Mouse (Mus musculus): Measurements from ENCODE around the gene Cyfip2.

Gene Cyfip2

DNA sequence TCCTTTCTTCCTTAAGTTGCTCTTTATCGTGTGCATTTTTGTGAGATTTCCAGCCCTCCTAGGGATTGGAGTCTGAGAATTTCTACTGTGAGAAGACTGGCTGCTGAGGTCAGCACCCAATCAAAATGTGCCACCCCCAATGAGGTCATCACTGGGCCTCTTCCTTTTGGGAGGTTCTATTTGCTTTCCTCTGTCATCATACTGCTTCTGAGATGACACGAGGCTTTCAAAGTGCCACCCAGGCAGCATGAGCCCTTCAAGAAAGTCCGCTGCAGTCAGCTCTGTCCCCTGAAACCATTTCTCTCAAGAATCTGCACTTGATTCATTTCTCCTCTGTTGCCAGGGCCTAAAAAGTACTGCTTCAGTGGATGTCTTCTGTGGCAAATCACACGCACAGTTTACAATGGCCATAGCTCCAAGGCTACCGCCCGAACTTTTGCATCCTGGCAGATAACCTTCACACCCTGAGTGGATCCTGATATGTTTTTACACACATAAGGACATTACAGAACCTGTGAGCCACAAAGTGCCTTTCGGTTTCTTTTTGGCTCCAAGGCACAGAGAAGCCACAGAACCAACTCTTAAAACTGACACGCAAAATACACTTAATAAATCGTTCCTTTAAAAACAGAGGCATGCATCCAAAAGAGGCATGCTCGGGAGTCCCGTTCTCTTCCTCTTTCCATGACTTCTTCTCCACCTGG lies 4.2 kb downstream of the Cyfip2 start:
- peak; percentile 90 for DNase-seq (ENCODE audit: low read depth, low spot score)

- DNase-seq (ENCODE audit: low read depth, low spot score): peak; percentile 84
These were observed 4.9 kb downstream of the Cyfip2 start for GRCm38 (mm10) chr11:46307768-46308167.

DNA sequence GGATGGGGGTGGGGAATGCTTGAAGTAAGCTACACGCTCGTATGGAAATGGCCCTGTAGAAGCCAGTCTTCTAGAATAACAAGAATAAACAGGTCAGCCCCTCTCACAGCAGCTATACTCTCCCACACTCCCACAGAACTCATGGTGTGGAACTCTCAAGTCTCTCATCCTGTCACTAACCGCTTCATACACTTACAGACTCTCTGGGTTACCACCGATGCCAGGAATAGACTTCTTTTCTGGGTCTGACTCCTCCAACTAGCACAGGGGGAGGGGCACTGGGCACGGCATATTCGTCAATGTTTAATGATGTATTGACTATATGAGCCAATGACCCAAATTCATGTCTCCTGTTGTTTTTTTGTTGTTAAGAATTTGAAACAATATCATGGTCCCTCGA lies 5.9 kb downstream of the Cyfip2 start:
- peak; percentile 62 for DNase-seq (ENCODE audit: low read depth, low spot score)

DNA sequence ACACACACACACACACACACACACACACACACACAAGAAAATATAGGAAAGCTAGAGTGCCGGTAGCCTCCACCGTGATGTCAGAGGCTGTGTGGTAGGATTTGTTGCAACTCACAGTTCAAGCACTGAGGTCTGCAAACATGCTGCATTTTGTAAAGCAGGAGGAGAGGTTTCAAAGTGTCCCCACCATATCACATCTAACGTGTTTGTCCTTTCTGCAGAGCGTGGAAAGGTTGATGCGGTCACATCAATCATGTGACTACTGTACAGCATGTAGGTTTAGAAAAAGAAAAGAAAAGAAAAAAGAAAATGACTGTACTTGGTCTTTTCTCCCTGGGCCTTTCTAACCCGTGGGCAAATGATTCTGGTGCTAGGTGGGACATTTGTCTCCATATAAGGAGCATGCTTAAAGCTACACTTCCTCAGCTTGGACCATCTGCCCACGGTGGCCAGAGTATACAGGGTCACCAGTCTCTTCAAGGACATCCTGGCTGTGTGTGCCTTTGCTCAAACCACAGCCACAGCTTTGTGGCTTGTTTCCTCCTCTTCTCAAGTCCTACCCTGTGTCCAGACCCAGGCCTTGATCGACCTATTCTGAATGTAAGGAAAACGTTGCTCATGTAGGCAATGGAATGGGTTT lies 6.7 kb downstream of the Cyfip2 start:
- peak; percentile 63 for DNase-seq (ENCODE audit: low read depth, low spot score)

- DNase-seq (ENCODE audit: low read depth, low spot score): peak; percentile 74
These were observed 7.6 kb downstream of the Cyfip2 start for GRCm38 (mm10) chr11:46304864-46305710.

GRCm38 (mm10) chr11:46304093-46304492 lies 8.6 kb downstream of the Cyfip2 start:
- DNase-seq (ENCODE audit: low read depth, low spot score): peak; percentile 56

GRCm38 (mm10) chr11:46302471-46302870 lies 10.2 kb downstream of the Cyfip2 start:
- no peak for DNase-seq (ENCODE audit: low read depth, low spot score)

DNA sequence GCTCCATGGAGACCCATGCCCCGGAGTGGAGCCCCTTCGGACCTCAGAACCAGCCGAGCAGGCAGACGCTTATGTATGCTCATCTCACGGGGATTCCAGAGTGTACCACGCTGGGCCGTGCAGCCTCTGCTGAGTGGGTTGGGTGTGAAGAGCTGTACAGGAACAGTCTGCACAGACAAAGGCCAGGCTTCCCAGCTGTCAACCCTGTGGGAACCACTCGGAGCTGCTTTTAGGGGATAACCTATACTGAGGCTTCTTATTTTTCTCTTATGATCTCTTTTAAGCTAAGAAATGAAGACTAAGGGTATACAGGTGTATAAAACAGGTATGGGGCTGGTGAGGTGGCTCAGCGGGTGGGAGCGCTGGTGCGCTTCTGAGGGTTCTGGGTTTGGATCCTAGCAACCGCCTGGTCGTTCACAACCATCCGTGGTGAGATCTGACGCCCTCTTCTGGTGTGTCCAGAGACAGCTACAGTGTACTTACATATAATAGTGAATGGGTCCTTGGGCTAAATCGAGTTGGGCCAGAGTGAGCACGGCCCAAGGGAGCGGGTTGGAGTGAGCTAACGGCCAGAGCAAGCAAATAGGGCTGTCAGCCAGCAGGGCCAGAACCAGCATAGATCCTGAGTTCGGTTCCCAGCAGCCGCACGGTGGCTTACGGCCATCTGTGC lies 10.9 kb downstream of the Cyfip2 start:
- no peak for DNase-seq (ENCODE audit: low read depth, low spot score)

- no peak for DNase-seq (ENCODE audit: low read depth, low spot score)
These were observed 12.8 kb downstream of the Cyfip2 start for GRCm38 (mm10) chr11:46299901-46300300.

DNA sequence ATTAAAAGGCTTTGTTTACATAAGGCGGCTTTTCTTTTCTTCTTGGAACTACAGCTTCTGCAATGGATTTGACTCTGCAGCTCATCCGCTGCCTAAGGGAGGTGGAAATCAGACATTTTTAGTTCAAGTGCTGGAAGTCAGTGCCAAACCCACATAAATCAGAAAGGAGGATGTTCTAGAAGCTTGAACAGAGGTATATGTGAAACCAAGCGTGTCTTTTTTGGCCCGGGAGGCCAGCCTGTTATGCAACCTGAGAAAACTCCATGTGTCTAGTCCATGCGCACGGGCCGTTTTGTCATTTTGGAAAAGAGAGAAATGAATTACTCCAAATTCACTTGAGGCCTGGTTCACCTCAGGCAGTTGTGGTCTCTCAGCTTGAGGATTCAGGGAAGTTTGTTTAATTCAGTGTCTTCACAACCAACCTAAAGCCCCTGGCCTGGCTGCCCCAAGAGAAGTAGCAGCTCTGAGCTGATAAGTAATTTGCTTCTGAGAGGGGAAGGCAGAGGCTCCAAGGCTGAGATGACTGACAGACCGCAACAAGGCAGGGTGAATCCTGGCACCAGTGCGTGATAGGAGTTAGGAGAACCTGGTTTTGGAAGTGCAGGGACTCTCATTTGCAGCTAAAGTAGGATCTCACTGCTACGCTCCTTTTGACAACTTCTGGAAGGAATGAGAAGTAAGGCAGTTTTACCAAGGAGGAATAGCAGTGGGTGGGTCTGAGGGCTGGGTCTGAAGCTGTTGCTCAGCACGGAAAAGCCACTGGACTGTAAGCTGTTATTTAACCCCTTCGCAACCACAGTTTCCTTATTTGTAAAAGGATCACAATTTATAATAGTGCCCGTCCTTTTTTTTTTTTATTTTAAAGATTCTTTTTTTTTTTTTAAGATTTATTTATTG lies 13.5 kb downstream of the Cyfip2 start:
- DNase-seq (ENCODE audit: low read depth, low spot score): peak; percentile 58

DNA sequence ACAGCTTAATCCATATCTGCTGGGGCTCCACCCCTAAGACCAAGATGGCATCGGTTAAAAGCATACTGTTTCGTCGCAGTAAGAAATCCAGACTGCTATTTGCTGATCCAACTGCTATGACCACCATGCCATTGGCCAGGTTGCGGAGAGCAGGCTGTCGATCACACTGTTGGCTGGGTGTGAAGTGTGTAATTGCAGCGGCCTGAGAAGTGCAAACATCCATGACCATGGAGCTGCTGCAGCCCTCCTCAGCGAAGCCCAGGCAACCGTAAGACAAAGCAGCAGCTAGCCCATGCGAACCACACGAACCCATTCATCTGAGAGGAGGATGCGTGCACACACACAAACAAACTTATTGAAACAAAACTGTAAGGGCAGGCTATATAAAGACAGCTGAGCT lies 18.3 kb downstream of the Cyfip2 start:
- DNase-seq (ENCODE audit: low read depth, low spot score): no peak

DNA sequence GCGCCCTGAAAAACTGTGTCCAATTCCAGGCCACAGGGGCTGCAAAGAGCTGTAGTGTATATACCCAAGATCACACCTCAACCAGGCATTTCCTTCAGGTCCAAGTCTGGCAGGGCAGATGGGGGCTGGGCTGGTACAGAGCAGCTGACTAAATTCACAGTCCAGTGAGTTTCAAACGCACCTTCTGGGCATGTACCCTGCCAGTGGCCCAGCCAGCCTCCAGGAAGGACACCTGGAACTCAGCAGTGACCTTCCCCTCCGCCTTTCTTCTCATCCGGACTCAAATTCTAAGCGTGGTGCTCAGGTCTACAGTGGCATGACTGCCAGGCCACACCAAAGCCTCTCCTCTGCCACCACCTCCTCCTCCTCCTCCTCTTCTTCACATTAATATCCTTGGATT lies 19.2 kb downstream of the Cyfip2 start:
- no peak for DNase-seq (ENCODE audit: low read depth, low spot score)

- no peak for DNase-seq (ENCODE audit: low read depth, low spot score)
These were observed 21.7 kb downstream of the Cyfip2 start for GRCm38 (mm10) chr11:46290988-46291405.

- no peak for DNase-seq (ENCODE audit: low read depth, low spot score)
These were observed 23.1 kb downstream of the Cyfip2 start for GRCm38 (mm10) chr11:46289561-46289960.

GRCm38 (mm10) chr11:46289022-46289421 lies 23.6 kb downstream of the Cyfip2 start:
- DNase-seq (ENCODE audit: low read depth, low spot score): no peak

DNA sequence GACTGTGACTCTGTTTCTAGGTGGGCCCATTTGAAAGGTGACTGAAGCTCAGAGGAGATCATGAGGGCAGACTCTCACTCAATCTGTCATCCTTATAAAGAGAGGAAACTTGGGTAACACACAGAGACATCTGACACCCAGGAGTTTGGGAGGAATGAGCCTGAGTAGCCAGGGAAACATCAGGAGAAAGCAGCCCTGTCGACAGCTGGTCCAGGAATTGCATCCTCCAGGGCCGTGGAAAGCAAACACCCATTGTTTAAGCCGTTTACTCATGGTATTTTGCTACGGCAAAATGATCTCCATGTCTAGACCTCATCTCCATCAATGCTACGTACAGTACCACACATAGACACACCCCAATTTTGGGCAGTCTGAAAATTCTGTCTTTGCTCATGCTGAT lies 24.6 kb downstream of the Cyfip2 start:
- DNase-seq (ENCODE audit: low read depth, low spot score): no peak

DNA sequence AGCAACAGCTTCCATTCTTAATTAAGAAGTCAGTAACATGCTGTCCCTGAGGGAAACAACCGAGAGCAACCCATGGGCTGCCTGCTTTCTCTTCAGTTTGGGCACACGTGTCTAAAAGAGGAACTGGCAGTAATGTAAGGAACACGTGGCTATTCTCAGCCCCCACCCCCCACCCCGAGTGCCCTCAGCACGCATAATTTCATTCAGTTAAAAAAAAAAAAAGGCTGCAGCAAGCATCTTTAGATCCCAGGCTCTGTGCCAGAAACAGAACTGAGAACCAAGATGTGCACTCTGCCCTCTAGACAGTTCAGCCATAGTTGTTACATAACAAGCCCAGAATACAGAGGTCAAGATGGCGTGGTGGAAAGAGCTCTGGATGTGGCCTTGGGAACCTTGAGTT lies 25.9 kb downstream of the Cyfip2 start:
- no peak for DNase-seq (ENCODE audit: low read depth, low spot score)

GRCm38 (mm10) chr11:46283800-46284199 lies 28.9 kb downstream of the Cyfip2 start:
- no peak for DNase-seq (ENCODE audit: low read depth, low spot score)

GRCm38 (mm10) chr11:46282612-46283011 lies 30.0 kb downstream of the Cyfip2 start:
- DNase-seq (ENCODE audit: low read depth, low spot score): no peak

GRCm38 (mm10) chr11:46278709-46279108 lies 34.0 kb downstream of the Cyfip2 start:
- no peak for DNase-seq (ENCODE audit: low read depth, low spot score)

DNA sequence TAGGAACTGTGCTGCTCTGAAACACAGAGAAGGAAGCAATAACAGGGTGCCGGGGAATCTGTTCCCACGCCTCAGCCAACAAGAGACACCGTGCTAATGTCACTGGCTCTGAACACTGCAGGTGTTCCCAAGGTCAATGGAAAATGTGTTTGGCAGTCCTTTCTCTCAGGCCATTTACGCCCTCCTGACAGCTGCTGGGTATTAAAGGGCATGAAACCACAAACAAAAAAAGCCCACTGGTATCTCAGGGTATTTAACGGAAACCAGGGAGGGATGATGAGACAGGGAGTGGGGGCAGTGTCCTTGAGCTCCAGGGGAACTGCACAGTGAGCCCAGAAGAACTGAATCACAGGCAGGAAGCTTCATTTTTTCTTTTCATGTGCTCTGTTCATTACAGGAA lies 34.5 kb downstream of the Cyfip2 start:
- no peak for DNase-seq (ENCODE audit: low read depth, low spot score)

Data from CD4-positive helper T cell, adult 2 months (primary cell).